Mouse (Mus musculus): Measurements from ENCODE around the gene Zbtb1.

GRCm38 (mm10) chr12:76391595-76392271 lies 21.7 kb downstream of the Zbtb1 start:
- TF ChIP-seq CTCF (IDR thresholded peaks at IDR 0.05; ENCODE audit: extremely low read depth, insufficient read depth, low read length) (no peak), POLR2A (IDR thresholded peaks at IDR 0.05; ENCODE audit: extremely low read depth, insufficient read depth, low read length) (no peak)

Measured in cortical plate, adult 2 months (tissue).